Mouse (Mus musculus): ENCODE data around the gene Tmem150c.

Tmem150c gene

DNA sequence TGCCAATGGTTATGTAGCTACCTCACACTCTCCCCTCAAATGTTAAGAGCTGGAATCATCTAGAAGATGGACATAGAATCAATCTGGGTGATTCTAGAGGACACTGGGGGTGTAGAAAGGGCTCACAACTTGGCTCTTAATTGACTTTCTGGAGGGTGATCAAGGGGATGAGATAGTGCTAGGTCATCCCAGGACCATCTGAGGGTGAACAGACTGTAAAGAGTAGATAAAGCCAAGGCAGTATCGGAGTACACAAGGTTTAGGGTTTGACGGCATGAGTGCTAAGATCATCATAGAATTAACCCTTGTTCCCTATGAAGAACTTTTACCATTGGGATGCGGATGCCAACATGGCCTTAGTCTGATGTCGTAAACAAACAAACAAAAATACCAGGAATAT is 61.6 kb downstream of the Tmem150c start:
- no peak for DNase-seq (ENCODE audit: low spot score in 2 of 2)

DNA sequence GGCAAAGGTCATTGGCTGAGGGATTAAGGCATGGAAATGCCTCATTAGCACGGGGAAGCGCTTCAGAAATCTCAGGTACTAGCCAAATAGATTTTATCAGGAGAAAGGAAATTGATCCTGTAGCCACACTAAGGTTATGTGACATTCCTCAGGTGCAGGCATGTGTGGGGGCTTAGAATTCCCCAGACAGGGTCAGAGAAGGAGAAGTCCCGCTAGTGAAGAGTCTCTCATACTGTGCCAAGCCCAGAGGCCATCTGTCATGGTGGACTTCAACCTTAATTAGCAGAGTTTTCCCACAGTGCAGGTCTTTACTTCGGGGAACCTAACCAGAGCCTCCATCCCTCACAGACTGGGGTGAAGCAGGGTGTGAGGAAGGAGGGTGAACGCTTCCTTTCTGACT is 62.7 kb downstream of the Tmem150c start:
- no peak for DNase-seq (ENCODE audit: low spot score in 2 of 2)

DNA sequence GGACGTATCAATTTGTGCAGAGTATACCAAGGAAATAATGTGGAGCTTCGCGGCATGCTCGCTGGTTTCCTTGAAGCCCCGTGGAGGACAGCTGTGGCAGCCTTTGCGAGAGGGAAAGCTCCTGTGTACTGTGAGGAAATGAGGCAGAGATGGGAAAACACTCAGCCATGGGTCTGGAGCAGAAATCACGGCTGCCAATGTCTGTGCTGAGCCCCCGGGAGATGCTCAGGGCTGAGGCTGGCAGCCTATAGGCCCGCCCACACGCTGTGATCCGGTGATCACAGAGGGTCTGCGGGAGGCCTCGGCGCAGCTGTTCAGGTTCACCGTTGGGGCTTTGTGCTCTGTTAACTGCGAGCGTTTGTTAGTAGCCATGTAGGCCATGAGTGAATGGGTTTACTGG is 68.0 kb downstream of the Tmem150c start:
- DNase-seq (ENCODE audit: low spot score in 2 of 2) = no peak

DNA sequence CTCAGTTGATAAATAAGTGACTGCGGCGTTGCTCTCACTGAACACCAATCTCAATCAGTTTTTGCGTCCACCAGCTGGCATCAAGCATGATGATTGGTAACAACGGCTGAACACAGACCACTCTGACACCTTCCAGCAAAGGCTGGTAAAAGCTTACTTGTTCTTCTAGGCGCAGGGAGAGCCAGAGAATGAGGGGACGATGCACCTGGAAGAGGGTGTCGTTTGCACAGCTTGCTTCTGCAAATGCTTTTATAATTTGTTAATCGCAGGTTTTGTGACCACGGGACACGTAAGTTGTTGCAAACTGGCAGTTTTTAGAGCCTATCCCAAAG is 68.4 kb downstream of the Tmem150c start:
- no peak for DNase-seq (ENCODE audit: low spot score in 2 of 2)

DNA sequence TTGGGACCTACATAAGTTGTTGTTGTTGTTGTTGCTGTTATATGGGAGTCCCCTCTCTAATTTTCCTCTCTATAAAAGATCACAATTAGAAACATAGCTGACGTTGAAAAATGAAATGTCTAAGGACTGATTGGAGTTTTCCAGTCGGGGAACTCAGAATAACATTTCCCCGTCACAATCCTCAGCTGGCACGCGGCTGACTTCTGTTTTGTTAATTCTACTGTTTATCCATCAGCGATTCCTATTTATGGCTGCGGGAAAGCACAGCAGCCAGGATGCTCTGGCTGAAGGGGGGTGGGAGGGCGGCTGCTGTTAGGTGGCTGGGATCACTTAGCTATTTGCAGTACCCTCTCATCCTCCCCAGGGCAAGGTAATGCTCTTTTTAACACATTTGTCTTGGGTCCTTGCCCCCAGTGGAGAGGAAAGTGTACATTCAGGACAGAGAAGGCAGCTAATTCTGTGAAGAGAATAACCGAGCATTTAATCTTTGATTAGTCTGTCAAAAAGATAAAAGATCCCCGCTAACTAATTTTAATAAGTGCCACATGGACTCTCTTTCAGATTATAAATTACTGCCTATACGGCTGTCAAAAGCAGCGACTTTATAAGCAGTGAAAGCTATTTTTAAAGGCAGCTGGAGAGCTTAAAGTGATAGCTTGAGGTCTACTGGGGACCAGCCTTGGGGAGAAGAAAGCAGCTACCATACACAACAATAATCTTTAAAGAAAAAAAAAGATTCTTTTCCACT is 68.9 kb downstream of the Tmem150c start:
- DNase-seq (ENCODE audit: low spot score in 2 of 2) = no peak

DNA sequence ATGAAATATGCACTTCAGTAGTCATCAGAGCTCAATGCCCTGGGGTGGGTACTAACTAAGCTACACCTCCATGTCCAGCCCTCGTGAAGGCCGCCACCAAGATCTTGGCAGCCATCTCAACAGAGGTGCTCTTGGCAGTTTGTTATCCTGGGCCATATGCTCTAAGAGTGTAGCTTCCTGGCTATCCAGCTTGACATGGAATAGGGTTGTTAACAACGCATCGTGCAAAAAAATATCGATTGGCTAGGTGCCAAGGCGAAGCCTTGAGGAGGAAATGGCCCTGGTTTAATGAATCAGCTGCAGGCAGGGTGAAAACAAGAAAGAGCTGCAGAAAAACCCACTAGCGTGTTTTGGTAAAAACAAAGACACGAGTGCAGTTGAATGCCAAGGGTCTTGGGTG is 74.5 kb downstream of the Tmem150c start:
- no peak for DNase-seq (ENCODE audit: low spot score in 2 of 2)

DNA sequence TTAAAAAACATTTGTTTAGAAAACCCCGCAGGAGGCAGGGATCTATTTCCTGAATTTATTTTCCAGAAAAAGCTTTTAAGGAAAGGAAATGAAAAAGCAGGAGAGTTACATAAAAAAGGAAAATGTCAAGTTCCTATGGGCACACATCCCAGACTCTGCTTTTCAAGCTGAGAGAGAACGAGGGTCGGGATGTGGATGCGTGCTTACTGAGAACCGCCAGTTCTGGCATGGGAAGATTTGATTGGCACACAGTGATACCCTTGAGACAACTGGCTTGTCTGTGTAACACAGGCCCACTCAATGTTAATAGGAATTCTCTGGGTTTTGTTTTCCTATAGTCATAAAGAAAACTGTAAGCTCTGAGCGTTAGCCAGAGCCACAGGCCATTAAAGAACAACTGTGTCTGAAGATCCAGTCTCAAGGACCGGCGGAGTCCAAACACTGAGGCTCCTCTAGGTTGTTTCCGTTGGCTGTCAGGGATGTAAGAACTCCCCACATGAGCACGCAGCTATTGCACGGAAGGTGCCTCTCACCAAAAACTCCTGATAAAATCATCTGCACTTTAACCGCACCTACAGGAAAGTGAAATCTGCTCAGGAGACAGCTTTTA is 75.5 kb downstream of the Tmem150c start:
- DNase-seq (ENCODE audit: low spot score in 2 of 2) = no peak

DNA sequence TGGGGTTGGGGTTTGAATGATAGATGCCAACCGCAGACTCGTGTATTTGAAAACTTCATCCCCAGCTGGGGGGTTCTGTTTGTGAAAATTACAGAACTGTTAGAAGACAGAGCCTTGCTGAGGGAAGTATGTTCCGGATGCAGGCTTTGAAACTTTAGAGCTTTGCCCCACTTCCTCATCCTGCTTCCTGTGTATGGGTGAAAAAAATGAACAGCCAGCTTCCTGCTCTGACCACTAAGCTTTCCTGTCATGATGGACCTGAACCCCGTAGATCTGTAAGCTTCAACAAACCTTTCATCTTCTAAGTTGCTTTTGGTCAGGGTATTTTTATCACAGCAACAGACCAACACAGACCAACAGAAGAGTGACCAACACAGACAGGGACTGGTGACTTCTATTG is 77.6 kb downstream of the Tmem150c start:
- DNase-seq (ENCODE audit: low spot score in 2 of 2) = no peak

DNA sequence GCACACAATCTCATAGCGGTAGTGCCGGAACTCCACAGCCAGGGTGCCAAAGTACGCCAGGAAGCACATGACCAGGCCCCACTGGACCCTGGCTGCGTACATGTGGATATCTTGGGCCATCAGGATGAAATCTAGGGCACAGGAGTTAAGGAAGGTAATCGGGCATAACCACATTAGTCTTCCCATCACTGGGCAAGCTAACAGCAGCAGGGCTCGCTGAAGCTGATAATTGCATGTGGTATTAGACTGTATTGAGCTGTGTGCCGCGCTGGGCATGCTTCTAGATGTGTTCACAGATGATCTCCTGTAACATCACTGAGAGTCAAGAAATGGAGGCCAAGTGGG is 79.7 kb downstream of the Tmem150c start:
- no peak for DNase-seq (ENCODE audit: low spot score in 2 of 2)

DNA sequence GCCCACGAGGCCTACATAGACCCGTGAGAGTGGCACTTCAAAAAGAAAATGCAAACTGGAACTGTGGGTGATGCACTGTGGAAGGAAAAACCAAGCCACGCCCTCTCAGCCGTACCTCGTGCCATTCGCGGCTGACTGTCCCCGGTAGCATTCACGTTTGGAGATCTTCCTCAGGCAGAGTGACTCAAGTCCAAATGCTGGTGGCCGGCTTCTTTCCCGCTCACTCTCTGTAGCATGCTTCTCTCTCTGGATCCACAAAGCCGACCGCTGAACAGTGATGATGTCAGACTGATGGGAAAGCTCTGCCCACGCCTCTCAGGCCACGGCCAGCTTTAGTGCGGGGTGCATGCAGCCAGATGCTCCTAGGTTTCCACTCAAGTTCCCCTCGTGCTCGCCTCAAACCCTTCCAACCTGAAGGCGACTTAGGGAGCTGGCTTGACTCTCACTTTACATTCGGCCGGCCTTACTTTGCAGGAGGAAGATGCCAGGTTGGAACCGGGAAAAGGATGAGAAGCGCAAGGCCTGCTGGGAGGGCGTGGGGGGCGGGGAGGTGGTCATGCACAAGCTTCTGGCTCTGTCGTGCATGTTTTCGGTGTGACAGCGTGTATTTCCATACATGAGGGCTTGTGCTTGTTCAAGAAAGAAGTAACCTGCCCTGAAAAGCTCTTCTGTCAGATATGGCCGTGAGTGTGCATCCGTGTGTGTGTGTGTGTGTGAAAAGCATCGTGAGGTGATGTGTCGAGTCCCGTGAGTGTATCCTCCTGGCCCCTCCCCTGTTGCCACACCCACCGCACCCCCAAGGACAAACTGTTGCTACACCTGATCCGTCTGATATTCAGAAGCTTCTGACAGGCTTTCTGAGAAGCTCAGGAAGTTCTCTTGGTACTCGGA is 80.3 kb downstream of the Tmem150c start:
- no peak for DNase-seq (ENCODE audit: low spot score in 2 of 2)

DNA sequence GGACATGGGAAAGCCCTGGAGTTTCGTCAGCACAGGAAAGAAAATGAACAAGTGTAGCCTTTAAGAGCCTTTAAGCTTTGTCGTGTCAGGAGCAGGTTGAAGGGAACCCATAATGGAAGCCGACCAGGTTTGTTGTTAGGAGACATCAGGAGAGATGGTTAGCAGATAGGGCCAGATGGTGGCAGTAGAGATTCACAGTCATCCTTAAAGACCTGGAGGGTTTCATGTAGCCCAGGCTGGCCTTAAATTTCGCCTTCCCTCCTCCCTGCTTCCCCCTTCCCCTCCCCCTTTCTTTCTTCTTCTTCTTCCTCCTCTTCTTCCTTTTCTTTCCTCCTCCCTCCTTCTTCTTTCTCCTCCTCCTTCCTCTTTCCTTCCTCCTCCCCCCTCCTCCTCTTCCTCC is 85.0 kb downstream of the Tmem150c start:
- DNase-seq (ENCODE audit: low spot score in 2 of 2) = no peak

DNA sequence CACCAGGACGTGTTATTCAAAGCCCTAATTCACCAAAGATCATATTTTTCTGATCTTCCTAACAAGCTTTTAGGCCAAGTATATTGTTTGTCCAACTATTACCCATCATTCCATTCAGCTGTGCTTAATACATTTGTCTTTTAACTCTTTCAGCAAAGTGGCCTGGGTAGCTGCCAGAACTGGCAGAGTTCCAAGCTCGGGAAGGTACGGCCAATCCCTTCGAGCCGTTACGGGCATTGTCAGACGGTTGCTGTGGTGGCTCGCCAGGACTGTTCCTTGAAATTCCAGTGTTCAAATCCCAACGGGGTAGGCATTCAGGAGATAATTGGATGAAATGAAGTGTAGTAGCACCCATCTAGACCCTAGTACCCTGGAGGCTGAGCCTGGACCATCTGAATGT is 87.1 kb downstream of the Tmem150c start:
- no peak for DNase-seq (ENCODE audit: low spot score in 2 of 2)

DNA sequence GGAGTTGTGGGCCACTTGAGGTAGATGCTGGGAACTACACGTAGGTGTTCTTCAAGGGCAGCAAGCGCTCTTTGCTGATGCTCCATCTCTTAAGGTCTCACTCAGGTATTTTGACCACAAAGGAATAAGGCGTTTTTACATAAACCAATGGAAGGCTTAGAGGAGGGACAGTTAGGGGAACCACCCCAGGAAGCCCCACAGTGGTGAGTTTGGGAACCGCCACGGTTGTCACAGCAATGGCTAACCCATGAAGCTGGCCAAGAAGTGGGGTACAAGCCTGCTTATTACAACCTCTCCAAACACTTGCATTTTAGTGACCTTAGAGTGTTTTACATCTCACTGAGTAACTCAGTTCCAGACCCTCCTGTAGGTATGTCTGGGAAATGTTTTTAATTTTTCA is 88.1 kb downstream of the Tmem150c start:
- DNase-seq (ENCODE audit: low spot score in 2 of 2) = no peak

DNA sequence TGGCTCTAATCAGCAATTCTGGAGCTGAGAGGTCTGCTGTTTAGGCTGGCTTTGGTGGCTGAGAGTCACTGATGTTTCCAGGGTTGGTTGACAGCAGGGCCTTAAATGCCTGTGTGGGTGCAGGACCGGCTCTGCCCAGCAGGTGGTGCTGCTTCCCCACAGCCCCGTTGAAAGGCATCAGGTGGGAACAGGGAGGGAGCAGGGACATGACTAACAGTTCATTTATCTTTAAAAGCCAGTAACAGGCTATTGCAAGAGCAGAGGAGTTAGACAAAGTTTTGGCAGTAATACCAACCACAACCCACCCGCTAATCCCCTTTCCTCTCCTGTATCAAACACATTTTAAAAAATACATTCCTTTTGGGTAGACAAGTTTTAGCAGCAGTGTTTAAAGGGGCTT is 89.4 kb downstream of the Tmem150c start:
- DNase-seq (ENCODE audit: low spot score in 2 of 2) = peak; percentile 79 to 87

DNA sequence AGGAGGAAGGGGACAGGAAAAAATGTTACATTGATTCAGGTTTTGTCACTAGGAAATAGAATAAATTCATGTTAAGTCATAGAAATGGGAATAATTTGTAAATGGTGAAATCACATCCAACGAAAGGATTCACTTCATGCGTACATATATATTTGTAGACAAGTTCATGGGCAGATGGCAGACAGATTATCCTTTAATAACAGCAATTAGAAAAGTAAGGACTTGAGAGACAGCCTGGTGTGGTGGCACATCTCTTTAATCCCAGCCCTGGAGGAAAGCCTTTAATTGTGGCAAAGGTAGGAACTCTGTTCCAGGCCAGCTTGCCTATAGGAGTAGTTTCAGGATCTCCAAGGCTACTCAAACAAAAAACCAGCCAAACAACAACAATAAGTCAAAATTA is 90.1 kb downstream of the Tmem150c start:
- no peak for DNase-seq (ENCODE audit: low spot score in 2 of 2)

DNA sequence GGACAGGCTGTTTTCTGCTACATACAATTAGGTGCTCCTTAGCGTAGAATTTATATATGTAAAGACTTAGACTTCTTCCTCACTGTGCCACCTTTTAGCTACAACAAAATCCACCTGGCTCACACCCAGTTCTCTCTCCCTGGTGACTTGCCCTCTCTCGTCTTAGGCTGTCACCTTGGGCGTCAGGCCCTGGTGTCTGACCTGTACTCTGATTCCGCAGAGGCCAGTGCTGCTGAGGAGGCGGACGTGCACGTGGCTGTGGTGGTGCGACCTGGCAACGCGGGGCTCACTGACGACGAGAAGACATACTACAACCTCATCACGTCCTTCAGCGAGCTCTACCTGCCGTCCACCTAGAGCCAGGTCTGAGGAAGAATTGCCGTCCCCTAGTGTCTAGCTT is 92.0 kb downstream of the Tmem150c start:
- no peak for DNase-seq (ENCODE audit: low spot score in 2 of 2)

DNA sequence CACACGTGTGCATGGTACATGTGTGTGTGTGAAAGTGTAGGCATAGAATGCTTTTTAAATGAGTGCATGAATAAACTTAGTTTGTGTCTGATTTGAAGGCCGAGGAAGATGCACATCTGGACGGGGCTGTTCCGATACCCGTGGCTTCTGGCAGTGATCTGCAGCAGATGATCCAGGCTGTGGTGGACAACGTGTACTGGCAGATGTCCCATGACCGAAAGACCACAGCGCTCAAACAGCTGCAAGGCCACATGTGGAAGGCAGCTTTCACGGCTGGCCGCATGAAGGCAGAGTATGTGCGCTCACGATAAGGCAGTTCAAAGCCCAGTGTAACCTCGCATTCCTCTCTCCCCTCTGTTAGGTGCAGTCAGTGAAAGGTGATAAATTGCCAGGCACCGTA is 98.7 kb downstream of the Tmem150c start:
- DNase-seq (ENCODE audit: low spot score in 2 of 2) = no peak

DNA sequence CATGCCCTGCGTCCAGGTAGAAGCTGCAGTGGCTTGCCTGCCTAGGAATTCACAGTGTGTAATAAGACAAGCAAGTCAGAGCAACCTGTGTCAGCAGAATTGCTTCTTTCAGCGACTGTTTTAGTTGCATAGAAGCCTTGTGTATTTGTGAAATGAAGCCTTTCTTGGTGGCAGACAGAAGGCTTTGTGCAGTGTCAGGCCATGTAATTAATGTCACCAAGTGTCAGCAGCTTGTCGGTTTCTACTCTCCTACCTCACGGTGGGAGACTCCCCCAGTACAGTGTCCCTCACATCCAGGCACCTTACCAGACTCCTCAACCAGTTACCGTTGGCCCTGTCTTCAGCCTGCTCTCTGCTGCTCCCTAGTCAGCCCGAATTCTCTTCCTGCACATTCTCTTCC is 100.3 kb downstream of the Tmem150c start:
- no peak for DNase-seq (ENCODE audit: low spot score in 2 of 2)

DNA sequence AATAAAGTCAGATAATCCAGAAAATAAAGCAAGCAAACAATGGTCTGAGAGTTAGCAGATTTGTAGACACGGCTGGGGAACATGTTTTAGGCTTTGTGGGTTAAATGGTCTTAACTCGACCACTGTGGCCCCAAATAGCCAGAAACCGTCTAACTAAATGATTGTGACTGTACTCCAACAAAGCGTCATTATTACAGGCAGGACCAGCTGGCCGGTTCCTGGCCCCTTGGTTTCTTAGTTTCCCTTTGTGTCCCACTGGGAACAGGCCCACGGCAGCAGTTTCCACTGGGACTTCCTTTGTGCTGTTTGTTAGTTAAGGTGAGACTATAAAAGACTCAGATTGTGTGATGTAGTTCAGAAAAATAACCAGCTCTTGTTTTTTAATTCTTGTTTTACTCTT is 100.9 kb downstream of the Tmem150c start:
- DNase-seq (ENCODE audit: low spot score in 2 of 2) = no peak

DNA sequence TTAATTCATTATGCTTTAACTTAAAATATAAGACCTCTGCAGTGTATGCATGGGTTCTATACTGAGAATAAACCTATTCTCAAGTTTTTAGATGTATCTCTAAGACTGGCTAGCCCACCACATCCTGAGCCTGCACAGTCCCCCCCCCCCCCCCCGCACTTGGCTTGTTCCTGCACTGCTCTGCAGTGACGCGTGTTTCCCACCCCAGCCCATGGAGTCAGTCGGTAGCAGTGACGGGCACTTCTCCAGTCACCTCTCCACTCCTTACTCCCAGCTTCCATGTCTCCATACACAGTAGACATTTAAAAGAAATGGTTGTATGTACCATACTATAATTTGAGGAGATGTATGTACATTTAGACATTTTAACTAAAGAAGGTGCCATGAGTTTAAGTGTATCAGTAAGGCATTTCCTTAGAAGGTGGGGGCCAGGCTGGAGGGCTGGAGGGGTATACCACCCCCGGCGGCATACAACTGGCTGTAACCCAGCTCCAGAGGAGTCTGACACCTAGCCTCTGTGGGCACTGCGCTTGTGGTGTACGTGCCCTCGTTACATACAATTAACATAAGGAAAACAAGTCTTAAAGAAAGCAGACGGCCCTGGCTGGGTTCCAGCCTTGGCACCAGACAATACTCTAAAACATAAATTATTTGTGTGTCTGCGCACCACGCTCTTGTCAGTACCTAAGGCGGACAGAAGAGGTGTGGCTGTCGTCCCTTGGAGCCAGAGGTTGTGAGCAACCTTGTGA is 102.0 kb downstream of the Tmem150c start:
- DNase-seq (ENCODE audit: low spot score in 2 of 2) = peak in 1 of 2 experiments; percentile 50

DNA sequence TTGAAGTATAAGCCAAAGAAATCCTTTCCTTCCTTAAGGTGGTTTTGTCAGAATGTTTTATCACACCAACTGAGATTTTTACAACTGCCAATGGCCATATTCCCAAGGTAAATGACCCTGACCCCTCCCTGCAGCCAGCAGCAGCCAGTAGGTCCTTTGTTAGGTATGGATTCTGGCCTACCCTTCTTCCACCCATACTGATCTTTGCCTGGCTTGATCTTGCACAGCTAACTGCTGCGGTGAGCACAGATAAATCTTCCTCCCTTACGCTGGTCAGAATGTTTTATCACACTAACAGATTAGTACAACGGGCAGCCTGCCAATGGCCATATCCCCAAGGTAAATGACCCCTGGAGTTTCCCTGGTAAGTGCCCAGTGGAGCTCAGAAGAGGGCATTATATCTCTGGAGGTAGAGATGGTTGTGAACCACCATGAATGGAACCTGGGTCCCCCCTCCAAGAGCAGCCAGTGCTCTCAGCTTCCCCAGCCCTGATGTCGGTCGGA is 103.7 kb downstream of the Tmem150c start:
- no peak for DNase-seq (ENCODE audit: low spot score in 2 of 2)

Measured in right cerebral cortex, postnatal 10 days (tissue).